Mouse (Mus musculus) heart, adult 2 months (tissue): ENCODE data around the gene Emc1. TPM values are rescaled to one million over a fixed set of nuclear protein-coding genes. Genes with fewer than 3 reads are reported as not detected.

ENCODE experiments used
- DNase-seq, 2 experiments: peaks; one replicate each; pipeline ENCODE4 v3.0.0; 2021
- H3K27ac ChIP-seq: fragments of 200-600 bp; 2 replicates; pipeline ENCODE4 v1.8.1; 2022
- H3K27me3 ChIP-seq: fragments of 200-500 bp; 2 replicates; pipeline ENCODE4 v1.6.1; 2012; ENCODE audit warnings: mild to moderate bottlenecking, low read length, inconsistent platforms, mixed read lengths; ENCODE audit not compliant: control insufficient read depth, insufficient read depth
- H3K36me3 ChIP-seq: fragments of 200-500 bp; 2 replicates; pipeline ENCODE4 v1.6.1; 2012; ENCODE audit warnings: low read length, inconsistent platforms; ENCODE audit not compliant: control insufficient read depth, insufficient read depth
- H3K4me1 ChIP-seq: fragments of 200-500 bp; 2 replicates; pipeline ENCODE4 v1.6.1; 2011; ENCODE audit warnings: low read length; ENCODE audit not compliant: control insufficient read depth, insufficient read depth
- H3K4me3 ChIP-seq: fragments of 200-600 bp; 2 replicates; pipeline ENCODE4 v1.8.1; 2022
- H3K79me2 ChIP-seq: fragments of 200-500 bp; replicated peaks from 2 replicates; pipeline ENCODE4 v1.6.1; 2012; ENCODE audit warnings: mild to moderate bottlenecking, inconsistent platforms, low read length, moderate library complexity, mixed read lengths; ENCODE audit not compliant: control insufficient read depth, insufficient read depth
- H3K9ac ChIP-seq: fragments of 200-500 bp; 2 replicates; pipeline ENCODE4 v1.6.1; 2012; ENCODE audit warnings: low read depth, mild to moderate bottlenecking, control low read depth, inconsistent platforms, low read length, mixed read lengths
- CTCF ChIP-seq: fragments of 200-600 bp; IDR thresholded peaks from 2 replicates; pipeline ENCODE4 v1.8.1; 2022; ENCODE audit warnings: antibody characterized with exemption, mild to moderate bottlenecking, moderate library complexity
- EP300 ChIP-seq: fragments of 200-500 bp; IDR thresholded peaks from 2 replicates; pipeline ENCODE4 v1.6.1; 2011; ENCODE audit warnings: low read depth, low read length, control low read depth; ENCODE audit not compliant: insufficient read depth
- POLR2A ChIP-seq: fragments of 200-500 bp; IDR thresholded peaks from 2 replicates; pipeline ENCODE4 v1.6.1; 2011; ENCODE audit warnings: mild to moderate bottlenecking, low read depth, low read length, control low read depth; ENCODE audit not compliant: insufficient read depth
- WGBS: fragments of 180-500 bp; shearing (Covaris S2); methylation state at CpG from one replicate; pipeline ENCODE4 v1.1.7; 2018; 5-methylcytosine and 5-hydroxymethylcytosine counted together
- intact Hi-C: fragments of 180-260 bp; cut with DNase I; formaldehyde crosslinking; loops from one replicate; pipeline ENCODE4 v1.15.1; 2025
- polyA plus RNA-seq: library from polyadenylated mRNA; depleted of rRNA; stranded (reverse); fragments of >200 nt; gene quantifications from 2 replicates; pipeline ENCODE4 v1.2.3, GENCODE M21; 2012
- total RNA-seq, 2 experiments: library from RNA; stranded (reverse); gene quantifications; 2 replicates each; pipeline ENCODE4 v1.2.3; 2021

Gene Emc1
- total and polyA plus RNA-seq, 3 experiments = 45.5 to 47.5 (median 47.4) TPM

GRCm38 (mm10) chr4:139395431-139395830 is 43.0 kb downstream of the Emc1 start:
- 28% methylated on average over 2 of the region's 2 CpGs for WGBS
- no peak for TF ChIP-seq CTCF
- Histone ChIP-seq H3K79me2 (no peaks in the 10 kb centered on the region), H3K36me3 (no peaks in the 10 kb centered on the region), H3K4me3 (no peak overlapping the region), H3K9ac (no peak overlapping the region), H3K4me1 (no peaks in the 10 kb centered on the region), H3K27ac (no peak overlapping the region), H3K27me3 (no peaks in the 10 kb centered on the region)
- no peak for DNase-seq
- intact Hi-C loops = no loop called here

- intact Hi-C loops = no loop called here
- no peak for DNase-seq
- no peaks in the 10 kb centered on the region for H3K79me2 ChIP-seq
- H3K9ac ChIP-seq = no peak overlapping the region
- H3K36me3 ChIP-seq = no peaks in the 10 kb centered on the region
- no peak overlapping the region for H3K27ac ChIP-seq
- no peak for TF ChIP-seq POLR2A
- no peak for TF ChIP-seq CTCF
- no peak for TF ChIP-seq EP300
- 81% methylated on average over 5 of the region's 5 CpGs for WGBS
- no peaks in the 10 kb centered on the region for H3K4me1 ChIP-seq
- no peaks in the 10 kb centered on the region for H3K27me3 ChIP-seq
- no peak overlapping the region for H3K4me3 ChIP-seq
Observed at GRCm38 (mm10) chr4:139400487-139400886, 48.1 kb downstream of the Emc1 start.

GRCm38 (mm10) chr4:139403214-139403613 is 50.8 kb downstream of the Emc1 start:
- TF ChIP-seq CTCF = no peak
- TF ChIP-seq EP300 = no peak
- no peak for TF ChIP-seq POLR2A
- no peaks in the 10 kb centered on the region for H3K4me1 ChIP-seq
- no peak overlapping the region for H3K4me3 ChIP-seq
- H3K27me3 ChIP-seq = no peaks in the 10 kb centered on the region
- H3K9ac ChIP-seq = no peak overlapping the region
- H3K79me2 ChIP-seq = no peaks in the 10 kb centered on the region
- WGBS = 81% methylated on average over 14 of the region's 14 CpGs
- no peaks in the 10 kb centered on the region for H3K36me3 ChIP-seq
- no peak for DNase-seq
- H3K27ac ChIP-seq = no peak overlapping the region
- intact Hi-C loops = no loop called here

DNA sequence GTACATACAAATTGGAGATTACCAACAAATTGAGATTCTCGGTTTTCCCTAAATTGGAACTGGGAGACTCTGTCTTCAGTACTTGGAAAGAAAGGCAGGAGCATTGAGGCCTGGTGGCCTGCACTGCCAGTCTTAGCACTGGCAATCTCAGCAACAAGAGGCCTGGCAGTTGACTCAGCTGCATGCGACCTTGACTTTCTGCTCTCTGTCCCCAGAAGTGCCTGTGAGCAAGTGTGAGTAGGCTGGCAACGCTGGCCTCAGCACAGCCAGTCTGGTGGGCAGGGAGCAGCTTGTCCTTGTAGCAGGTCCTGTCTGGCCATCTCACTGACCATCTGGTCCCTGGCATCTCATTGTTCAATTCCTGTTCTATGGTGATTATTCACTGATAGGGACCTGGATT is 59.0 kb downstream of the Emc1 start:
- Histone ChIP-seq H3K27ac (peak overlapping the region; percentile 40), H3K79me2 (no peaks in the 10 kb centered on the region), H3K27me3 (no peaks in the 10 kb centered on the region), H3K36me3 (peaks cover 4% of the 10 kb centered on the region; the same call in 1 of the 2 replicates), H3K4me3 (no peak overlapping the region), H3K4me1 (no peaks in the 10 kb centered on the region), H3K9ac (no peak overlapping the region)
- TF ChIP-seq POLR2A (no peak), EP300 (no peak), CTCF (no peak)
- WGBS = 66% methylated on average over 3 of the region's 3 CpGs
- intact Hi-C loops = no loop called here
- peak in 1 of 2 experiments; percentile 49 for DNase-seq

GRCm38 (mm10) chr4:139417868-139418267 is 65.5 kb downstream of the Emc1 start:
- Histone ChIP-seq H3K27me3 (no peaks in the 10 kb centered on the region), H3K36me3 (no peaks in the 10 kb centered on the region), H3K27ac (no peak overlapping the region), H3K4me1 (no peaks in the 10 kb centered on the region), H3K4me3 (no peak overlapping the region), H3K9ac (no peak overlapping the region), H3K79me2 (no peaks in the 10 kb centered on the region)
- WGBS = 75% methylated on average over 1 of the region's 1 CpGs
- no peak for DNase-seq
- TF ChIP-seq EP300 (no peak), CTCF (0 out of 2 replicates have a peak, but pooled peaks have one; percentile 11), POLR2A (no peak)
- intact Hi-C loops = no loop called here

- Histone ChIP-seq H3K9ac (no peak overlapping the region), H3K27me3 (no peaks in the 10 kb centered on the region), H3K4me1 (no peaks in the 10 kb centered on the region), H3K36me3 (no peaks in the 10 kb centered on the region), H3K4me3 (no peak overlapping the region), H3K27ac (no peak overlapping the region), H3K79me2 (no peaks in the 10 kb centered on the region)
- 87% methylated on average over 7 of the region's 7 CpGs for WGBS
- intact Hi-C loops = no loop called here
- no peak for TF ChIP-seq EP300
- TF ChIP-seq CTCF = no peak
- TF ChIP-seq POLR2A = no peak
- DNase-seq = no peak
Observed at GRCm38 (mm10) chr4:139421621-139422020, 69.2 kb downstream of the Emc1 start.

GRCm38 (mm10) chr4:139422409-139422808 is 70.0 kb downstream of the Emc1 start:
- H3K79me2 ChIP-seq = no peaks in the 10 kb centered on the region
- no peak overlapping the region for H3K4me3 ChIP-seq
- H3K4me1 ChIP-seq = no peaks in the 10 kb centered on the region
- H3K36me3 ChIP-seq = no peaks in the 10 kb centered on the region
- DNase-seq = no peak
- H3K27me3 ChIP-seq = no peaks in the 10 kb centered on the region
- no peak overlapping the region for H3K9ac ChIP-seq
- H3K27ac ChIP-seq = no peak overlapping the region
- intact Hi-C loops = no loop called here
- TF ChIP-seq CTCF (no peak), POLR2A (no peak), EP300 (no peak)
- 90% methylated on average over 2 of the region's 2 CpGs for WGBS
